8 mouse cellular contexts compared by ENCODE assay signal in the genomic region with DNA sequence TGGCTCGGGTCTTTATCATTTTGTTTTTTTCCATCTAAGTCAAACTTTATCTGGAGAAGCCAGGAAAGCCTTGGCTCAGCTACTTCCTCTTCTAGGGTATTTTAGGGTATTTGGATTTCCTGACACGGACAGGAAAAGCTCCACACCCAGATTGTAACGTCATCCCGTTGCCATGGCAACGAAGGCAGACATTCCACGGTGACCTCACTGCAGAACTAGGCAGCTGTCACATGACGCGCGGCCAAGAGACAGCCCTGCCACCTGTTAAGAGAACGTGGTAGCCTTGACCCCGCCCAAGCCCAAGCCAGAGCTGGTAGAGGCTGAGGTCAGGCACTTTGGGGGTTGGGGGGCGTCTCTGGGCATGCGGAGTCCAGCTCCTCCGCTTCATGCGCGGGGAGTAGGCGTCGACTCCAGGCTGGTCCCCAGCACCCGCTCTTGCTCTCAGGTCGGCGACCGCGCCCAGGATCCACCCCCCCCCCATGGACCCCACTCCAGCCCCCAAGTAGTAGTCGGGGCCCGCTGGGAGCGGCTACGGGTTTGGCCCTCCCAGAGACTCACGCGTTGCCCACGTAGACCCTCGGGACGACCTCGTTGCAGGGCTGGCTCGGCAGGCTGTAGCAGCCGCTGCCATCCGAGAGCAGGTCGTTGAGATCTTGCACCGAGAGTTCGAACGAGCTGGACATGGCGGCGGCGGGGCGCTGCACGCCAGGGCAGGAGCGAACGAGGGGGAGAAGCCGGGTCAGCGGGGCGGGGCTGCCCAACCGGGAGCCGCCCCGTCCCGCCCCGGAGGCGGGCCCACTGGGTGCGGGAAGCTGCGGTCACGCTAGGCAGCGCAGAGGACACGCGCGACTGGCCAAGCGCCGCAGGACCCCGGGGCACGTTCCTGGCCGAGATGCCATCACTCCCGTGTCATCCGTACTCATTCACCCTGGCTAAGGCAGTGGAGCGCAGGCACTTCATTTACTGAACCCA. TPM values are rescaled to one million over a fixed set of nuclear protein-coding genes. Genes with fewer than 3 reads are reported as not detected.
DNase-seq lines count a peak whose midpoint lies in the region; ATAC-seq and TF ChIP-seq lines count a peak whose summit lies in the region.

A gene (plus strand): TSS at position 226 of the 972 bp plus-strand sequence.

- H3K27ac ChIP-seq in forebrain, embryonic 16.5 days (ENCODE audit: low read length): 0 out of 2 replicates have a peak within 1 kb of the TSS, but pooled peaks have one; percentile 37
- peak within 1 kb of the TSS; percentile 96 for H3K27ac ChIP-seq in layer of hippocampus, adult 2 months
- peak within 1 kb of the TSS; percentile 83 for H3K27ac ChIP-seq in neural tube, embryonic 15.5 days (replicated peaks)

- no peak; the same call in 1 of the 2 replicates for TF ChIP-seq CTCF in layer of hippocampus, adult 2 months (conservative IDR thresholded peaks at IDR 0.05)
- TF ChIP-seq CTCF in lung, adult 2 months (IDR thresholded peaks at IDR 0.05; ENCODE audit: insufficient read depth, low read length): no peak

- DNase-seq in MEL-GATA-1-ER (ENCODE audit: extremely low read depth, low read depth): peak; percentile 99
- peak; percentile 96 to 98 for DNase-seq in cerebellum, adult 18-20 months
- DNase-seq in heart, postnatal 36 days: peak; percentile 96
- peak; percentile 95 for DNase-seq in layer of hippocampus, adult 2 months (ENCODE audit: low spot score in 2 of 2)
- peak; percentile 94 for DNase-seq in lung, adult 2 months
- DNase-seq in testis, postnatal 10 days (ENCODE audit: low spot score): peak; percentile 91

- TF ChIP-seq POLR2A in lung, adult 2 months (IDR thresholded peaks at IDR 0.05; ENCODE audit: borderline replicate concordance, extremely low read depth, low read depth, low read length): peak; percentile 91

- intact Hi-C loops in heart, postnatal 36 days (cut with DNase I): loop anchor here (2.0 to 5.0 kb wide), 2 partner anchors 68 to 233 kb away; no protein-coding TSS in a partner anchor

- H3K9me3 ChIP-seq in forebrain, embryonic 16.5 days (ENCODE audit: control insufficient read depth, low read length): no peaks in the 10 kb centered on the region
- no peaks in the 10 kb centered on the region for H3K9me3 ChIP-seq in neural tube, embryonic 15.5 days (replicated peaks)

- H3K4me2 ChIP-seq in forebrain, embryonic 16.5 days (ENCODE audit: low read length): peak within 1 kb of the TSS; percentile 100
- H3K4me2 ChIP-seq in neural tube, embryonic 15.5 days: peak within 1 kb of the TSS; percentile 99

- peaks cover 15% of the 10 kb centered on the region for H3K4me1 ChIP-seq in forebrain, embryonic 16.5 days (replicated peaks; ENCODE audit: control insufficient read depth, insufficient read depth, low read length)
- H3K4me1 ChIP-seq in lung, adult 2 months (ENCODE audit: control insufficient read depth, insufficient read depth, low read length): peaks cover 13% of the 10 kb centered on the region
- H3K4me1 ChIP-seq in neural tube, embryonic 15.5 days: peaks cover 30% of the 10 kb centered on the region

- under 1% methylated on average over 69 of the region's 71 CpGs for WGBS in forebrain, embryonic 16.5 days
- under 1% methylated on average over 71 of the region's 71 CpGs for WGBS in lung, adult 2 months
- under 1% methylated on average over 65 of the region's 71 CpGs for WGBS in neural tube, embryonic 15.5 days

- peak within 1 kb of the TSS; percentile 77 for H3K9ac ChIP-seq in forebrain, embryonic 16.5 days (replicated peaks; ENCODE audit: low read depth, low read length)
- peak within 1 kb of the TSS; percentile 76 for H3K9ac ChIP-seq in neural tube, embryonic 15.5 days (replicated peaks)

- H3K4me3 ChIP-seq in forebrain, embryonic 16.5 days (replicated peaks; ENCODE audit: low read length): peak within 1 kb of the TSS; percentile 74
- H3K4me3 ChIP-seq in layer of hippocampus, adult 2 months: peak within 1 kb of the TSS; percentile 79
- H3K4me3 ChIP-seq in lung, adult 2 months (replicated peaks; ENCODE audit: extremely low read depth, low read depth, low read length): peak within 1 kb of the TSS; percentile 83
- peak within 1 kb of the TSS; percentile 75 for H3K4me3 ChIP-seq in neural tube, embryonic 15.5 days (replicated peaks)

- peaks cover 3% of the 10 kb centered on the region; the same call in 1 of the 2 replicates for H3K27me3 ChIP-seq in forebrain, embryonic 16.5 days (replicated peaks; ENCODE audit: control insufficient read depth, insufficient read depth, low read length)
- no peaks in the 10 kb centered on the region for H3K27me3 ChIP-seq in neural tube, embryonic 15.5 days (replicated peaks)

- ATAC-seq in forebrain, embryonic 16.5 days: peak; percentile 81
- ATAC-seq in neural tube, embryonic 15.5 days (ENCODE audit: low FRiP score): peak; percentile 81

- no peaks in the 10 kb centered on the region for H3K36me3 ChIP-seq in forebrain, embryonic 16.5 days (ENCODE audit: control insufficient read depth, insufficient read depth)
- H3K36me3 ChIP-seq in neural tube, embryonic 15.5 days: 0 out of 2 replicates have a peak, but pooled peaks cover 2% of the 10 kb centered on the region

RNA-seq across cellular contexts. Expression of the gene that starts here (rescaled TPM):
- polyA plus RNA-seq in forebrain, embryonic 16.5 days (2015; fragmentation: Nextera tagmentation; extraction: Ambion mirVana): not detected in 2 replicates
- total RNA-seq in heart, postnatal 36 days (2021): not detected
- total RNA-seq in layer of hippocampus, adult 2 months (2021): not detected
- polyA plus RNA-seq in lung, adult 2 months (2012; rRNA removed): not detected in 2 replicates
- polyA plus RNA-seq in neural tube, embryonic 15.5 days (2015; fragmentation: Nextera tagmentation; extraction: Ambion mirVana): not detected in 2 replicates

Comparison
In these comparisons a context has a peak if more than half of its experiments do, and no peak if none do; other contexts are left out.
1. Peak in every context shown above with its lines: DNase-seq, ATAC-seq, H3K4me3 ChIP-seq and H3K27ac ChIP-seq.
2. Peak in ATAC-seq, H3K4me3 ChIP-seq, H3K27ac ChIP-seq, H3K9ac ChIP-seq and H3K4me2 ChIP-seq in forebrain, embryonic 16.5 days; RNA of the gene not detected or under 1 TPM.
3. Peak in DNase-seq in heart, postnatal 36 days; RNA of the gene not detected or under 1 TPM.
4. Peak in DNase-seq, H3K4me3 ChIP-seq and H3K27ac ChIP-seq in layer of hippocampus, adult 2 months; RNA of the gene not detected or under 1 TPM.
5. Peak in DNase-seq and H3K4me3 ChIP-seq in lung, adult 2 months; RNA of the gene not detected or under 1 TPM.
6. Peak in ATAC-seq, H3K4me3 ChIP-seq, H3K27ac ChIP-seq, H3K9ac ChIP-seq and H3K4me2 ChIP-seq in neural tube, embryonic 15.5 days; RNA of the gene not detected or under 1 TPM.
7. H3K27ac ChIP-seq: peak in every context shown above with its lines; median percentile 96 in layer of hippocampus, adult 2 months; 83 in neural tube, embryonic 15.5 days; 37 in forebrain, embryonic 16.5 days.